Mouse (Mus musculus) T-cell, adult 2 months (primary cell): ENCODE results near the gene Ahnak.
"Not testable (repeated sequence)": the region's sequence is repeated elsewhere in the genome, so short reads cannot be mapped to it uniquely, and the experiment has no call there.

Source experiments
- DNase-seq: peaks from one replicate; pipeline ENCODE4 v3.0.0; 2022; ENCODE audit warnings: low spot score

The Ahnak gene

GRCm38 (mm10) chr19:9097441-9097840 is 108.4 kb downstream of the Ahnak start:
- DNase-seq: no peak

- no peak for DNase-seq
These were observed 110.7 kb downstream of the Ahnak start for GRCm38 (mm10) chr19:9099751-9100150.

- DNase-seq: no peak
These were observed 111.4 kb downstream of the Ahnak start for GRCm38 (mm10) chr19:9100297-9101061.

GRCm38 (mm10) chr19:9101062-9101457 is 112.0 kb downstream of the Ahnak start:
- DNase-seq: no peak

- DNase-seq: no peak
These were observed 114.9 kb downstream of the Ahnak start for GRCm38 (mm10) chr19:9103986-9104385.

- no peak for DNase-seq
These were observed 116.1 kb downstream of the Ahnak start for GRCm38 (mm10) chr19:9105101-9105685.

GRCm38 (mm10) chr19:9106096-9106495 is 117.0 kb downstream of the Ahnak start:
- DNase-seq: no peak

- DNase-seq: no peak
These were observed 117.8 kb downstream of the Ahnak start for GRCm38 (mm10) chr19:9106751-9107378.

- no peak for DNase-seq
These were observed 118.3 kb downstream of the Ahnak start for GRCm38 (mm10) chr19:9107379-9107755.

- no peak for DNase-seq
These were observed 119.5 kb downstream of the Ahnak start for GRCm38 (mm10) chr19:9108536-9108935.

- DNase-seq: peak; percentile 67
These were observed 121.2 kb downstream of the Ahnak start for GRCm38 (mm10) chr19:9110182-9110869.

GRCm38 (mm10) chr19:9112043-9112442 is 123.0 kb downstream of the Ahnak start:
- no peak for DNase-seq

GRCm38 (mm10) chr19:9116268-9116667 is 127.2 kb downstream of the Ahnak start:
- no peak for DNase-seq

- no peak for DNase-seq
These were observed 128.2 kb downstream of the Ahnak start for GRCm38 (mm10) chr19:9117275-9117674.

- DNase-seq: no peak
These were observed 130.8 kb downstream of the Ahnak start for GRCm38 (mm10) chr19:9119655-9120425.

GRCm38 (mm10) chr19:9122390-9122789 is 133.3 kb downstream of the Ahnak start:
- no peak for DNase-seq

- not testable (repeated sequence) for DNase-seq
These were observed 134.9 kb downstream of the Ahnak start for GRCm38 (mm10) chr19:9123986-9124385.
